Mouse (Mus musculus) left cerebral cortex, adult 2 months (tissue): Measurements from ENCODE around the gene Xrcc4. TPM values are rescaled to one million over a fixed set of nuclear protein-coding genes. Genes with fewer than 3 reads are reported as not detected.

Experiments
- DNase-seq, 2 experiments: peaks; one replicate each; pipeline ENCODE4 v3.0.0; 2021 to 2022; ENCODE audit warnings: low spot score in 2 of 2, mixed read lengths in 1 of 2; ENCODE audit errors: extremely low spot score in 1 of 2
- H3K27ac ChIP-seq: fragments of 200-600 bp; 2 replicates; pipeline ENCODE4 v1.8.1; 2022
- H3K4me3 ChIP-seq: fragments of 200-600 bp; 2 replicates; pipeline ENCODE4 v1.8.1; 2022
- CTCF ChIP-seq: fragments of 200-600 bp; IDR thresholded peaks from 2 replicates; pipeline ENCODE4 v1.8.1; 2022; ENCODE audit warnings: antibody characterized with exemption, mild to moderate bottlenecking, moderate library complexity
- intact Hi-C: fragments of 180-260 bp; cut with DNase I; formaldehyde crosslinking; loops from one replicate; pipeline ENCODE4 v1.15.1; 2025
- total RNA-seq, 2 experiments: library from RNA; stranded (reverse); gene quantifications; 2 replicates each; pipeline ENCODE4 v1.2.3; 2021

Xrcc4 gene
- total RNA-seq, 2 experiments from 2014 or later = 11.6 to 16.8 TPM

GRCm38 (mm10) chr13:89854139-89854538 lies 235.3 kb downstream of the Xrcc4 start:
- H3K27ac ChIP-seq = no peak overlapping the region
- H3K4me3 ChIP-seq = no peak overlapping the region
- DNase-seq = no peak
- no peak for TF ChIP-seq CTCF
- intact Hi-C loops = no loop called here

- no peak overlapping the region for H3K27ac ChIP-seq
- no peak for DNase-seq
- no peak overlapping the region for H3K4me3 ChIP-seq
- intact Hi-C loops = no loop called here
- no peak for TF ChIP-seq CTCF
Observed at GRCm38 (mm10) chr13:89850746-89851145, 238.7 kb downstream of the Xrcc4 start.

- no peak for TF ChIP-seq CTCF
- H3K4me3 ChIP-seq = no peak overlapping the region
- intact Hi-C loops = no loop called here
- DNase-seq = no peak
- no peak overlapping the region for H3K27ac ChIP-seq
Observed at GRCm38 (mm10) chr13:89849955-89850354, 239.5 kb downstream of the Xrcc4 start.

GRCm38 (mm10) chr13:89838635-89839034 lies 250.8 kb downstream of the Xrcc4 start:
- DNase-seq = no peak
- no peak overlapping the region for H3K27ac ChIP-seq
- H3K4me3 ChIP-seq = no peak overlapping the region
- no peak for TF ChIP-seq CTCF
- intact Hi-C loops = no loop called here

- no peak for DNase-seq
- intact Hi-C loops = no loop called here
- Histone ChIP-seq H3K4me3 (no peak overlapping the region), H3K27ac (no peak overlapping the region)
- no peak for TF ChIP-seq CTCF
Observed at GRCm38 (mm10) chr13:89834485-89834884, 254.9 kb downstream of the Xrcc4 start.

GRCm38 (mm10) chr13:89833053-89833670 lies 256.2 kb downstream of the Xrcc4 start:
- TF ChIP-seq CTCF = no peak
- H3K27ac ChIP-seq = no peak overlapping the region
- DNase-seq = no peak
- H3K4me3 ChIP-seq = no peak overlapping the region
- intact Hi-C loops = no loop called here

GRCm38 (mm10) chr13:89828429-89828970 lies 260.9 kb downstream of the Xrcc4 start:
- TF ChIP-seq CTCF = no peak
- intact Hi-C loops = no loop called here
- H3K4me3 ChIP-seq = no peak overlapping the region
- DNase-seq = no peak
- no peak overlapping the region for H3K27ac ChIP-seq

GRCm38 (mm10) chr13:89827838-89828237 lies 261.6 kb downstream of the Xrcc4 start:
- no peak overlapping the region for H3K4me3 ChIP-seq
- intact Hi-C loops = no loop called here
- no peak for TF ChIP-seq CTCF
- no peak for DNase-seq
- no peak overlapping the region for H3K27ac ChIP-seq

GRCm38 (mm10) chr13:89814543-89814942 lies 274.9 kb downstream of the Xrcc4 start:
- intact Hi-C loops = no loop called here
- no peak for DNase-seq
- no peak overlapping the region for H3K4me3 ChIP-seq
- H3K27ac ChIP-seq = no peak overlapping the region
- no peak for TF ChIP-seq CTCF

GRCm38 (mm10) chr13:89812169-89812568 lies 277.2 kb downstream of the Xrcc4 start:
- H3K27ac ChIP-seq = no peak overlapping the region
- DNase-seq = no peak
- intact Hi-C loops = no loop called here
- no peak for TF ChIP-seq CTCF
- H3K4me3 ChIP-seq = no peak overlapping the region

GRCm38 (mm10) chr13:89809024-89809423 lies 280.4 kb downstream of the Xrcc4 start:
- no peak overlapping the region for H3K27ac ChIP-seq
- no peak for TF ChIP-seq CTCF
- intact Hi-C loops = no loop called here
- H3K4me3 ChIP-seq = no peak overlapping the region
- no peak for DNase-seq

- no peak for DNase-seq
- intact Hi-C loops = no loop called here
- no peak for TF ChIP-seq CTCF
- no peak overlapping the region for H3K27ac ChIP-seq
- H3K4me3 ChIP-seq = no peak overlapping the region
Observed at GRCm38 (mm10) chr13:89801901-89802300, 287.5 kb downstream of the Xrcc4 start.

- intact Hi-C loops = no loop called here
- DNase-seq = no peak
- no peak overlapping the region for H3K27ac ChIP-seq
- TF ChIP-seq CTCF = no peak
- H3K4me3 ChIP-seq = no peak overlapping the region
Observed at GRCm38 (mm10) chr13:89797721-89798120, 291.7 kb downstream of the Xrcc4 start.
